Mouse (Mus musculus) liver, embryonic 14 days (tissue): ENCODE data around the gene Slc35g1. TPM values are rescaled to one million over a fixed set of nuclear protein-coding genes. Genes with fewer than 3 reads are reported as not detected.

Experiments
- polyA plus RNA-seq: library from polyadenylated mRNA; depleted of rRNA; stranded (reverse); fragments of >200 nt; gene quantifications from 2 replicates; pipeline ENCODE4 v1.2.3, GENCODE M21; 2012; rRNA removed

The Slc35g1 gene
- polyA plus RNA-seq, result 2.1 and 3.7 TPM in 2 replicates

GRCm38 (mm10) chr19:38395701-38396632 is at the start of gene Slc35g1:
TSS of gene Slc35g1 (plus strand) at chr19:38395980.

Other genes with a start within 250 kb of the Slc35g1 start
- 9.8 and 10.4 TPM in 2 replicates for gene Fra10ac1, start 171.8 kb upstream of the Slc35g1 start, polyA plus RNA-seq
- gene Lgi1, start 131.4 kb upstream of the Slc35g1 start, polyA plus RNA-seq, result 0.02 and 0.08 TPM in 2 replicates
- gene Plce1, start 85.1 kb downstream of the Slc35g1 start, polyA plus RNA-seq, result 0.26 and 0.27 TPM in 2 replicates